Mouse (Mus musculus): ENCODE measurements around the gene Nlrc5.

- TF ChIP-seq CTCF (IDR thresholded peaks at IDR 0.05; ENCODE audit: insufficient read depth, low read length) (no peak), POLR2A (IDR thresholded peaks at IDR 0.05; ENCODE audit: borderline replicate concordance, extremely low read depth, low read depth, low read length) (no peak)
These were observed 20.7 kb downstream of the Nlrc5 start for GRCm38 (mm10) chr8:94454905-94455304.
